Mouse (Mus musculus): ENCODE measurements around the gene Ccp110. TPM values are rescaled to one million over a fixed set of nuclear protein-coding genes. Genes with fewer than 3 reads are reported as not detected.

Gene Ccp110
- polyA plus RNA-seq, 1 experiment from 2014 or later, result 21.1 TPM

DNA sequence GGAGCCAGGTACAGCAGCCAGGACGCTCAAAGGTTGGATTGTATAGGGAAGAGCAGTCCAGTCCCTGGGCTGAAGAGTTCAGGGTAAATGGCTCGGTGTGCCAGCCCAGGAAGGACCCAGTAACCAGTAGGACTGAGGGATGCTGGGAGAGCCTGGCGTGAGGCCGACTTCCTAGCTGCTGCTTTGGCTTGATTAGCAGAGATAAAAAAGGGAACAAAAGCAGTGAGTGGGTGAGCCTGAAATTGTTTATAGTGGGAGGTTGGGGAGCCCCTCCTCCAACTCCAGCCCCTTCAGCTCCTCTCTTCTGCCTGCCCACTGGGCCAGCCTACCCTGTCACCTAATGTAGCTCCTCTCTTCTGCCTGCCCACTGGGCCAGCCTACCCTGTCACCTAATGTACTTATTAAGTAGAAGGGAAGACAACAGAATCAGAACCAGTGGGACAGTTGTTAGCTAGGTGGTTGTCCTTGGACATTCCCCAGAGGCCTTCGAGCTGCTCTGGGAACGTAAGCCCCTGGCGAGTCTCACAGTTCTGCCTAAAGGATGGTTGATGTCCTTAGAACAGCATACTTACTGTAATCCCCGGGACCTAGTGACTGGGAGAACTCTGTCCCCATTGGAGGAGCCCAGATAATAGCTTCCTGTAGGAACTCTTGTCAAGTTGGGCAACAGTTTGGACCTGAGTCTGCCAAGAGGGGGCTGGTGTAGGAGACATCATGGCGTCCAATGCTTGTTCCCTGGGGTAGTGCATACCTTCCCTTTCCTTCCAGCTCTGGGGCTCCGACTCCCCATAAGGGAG, 65.4 kb downstream of the Ccp110 start:
- Histone ChIP-seq H3K9me3 (replicated peaks) (no peaks in the 10 kb centered on the region), H3K4me2 (no peak overlapping the region), H3K27me3 (no peaks in the 10 kb centered on the region), H3K36me3 (peaks cover 78% of the 10 kb centered on the region), H3K9ac (no peak overlapping the region), H3K4me1 (peaks cover 6% of the 10 kb centered on the region; the same call in 1 of the 2 replicates), H3K4me3 (replicated peaks) (no peak overlapping the region), H3K27ac (no peak overlapping the region)
- 85% methylated on average over 10 of the region's 10 CpGs for WGBS
- ATAC-seq (replicated peaks; ENCODE audit: low FRiP score), result no peak

DNA sequence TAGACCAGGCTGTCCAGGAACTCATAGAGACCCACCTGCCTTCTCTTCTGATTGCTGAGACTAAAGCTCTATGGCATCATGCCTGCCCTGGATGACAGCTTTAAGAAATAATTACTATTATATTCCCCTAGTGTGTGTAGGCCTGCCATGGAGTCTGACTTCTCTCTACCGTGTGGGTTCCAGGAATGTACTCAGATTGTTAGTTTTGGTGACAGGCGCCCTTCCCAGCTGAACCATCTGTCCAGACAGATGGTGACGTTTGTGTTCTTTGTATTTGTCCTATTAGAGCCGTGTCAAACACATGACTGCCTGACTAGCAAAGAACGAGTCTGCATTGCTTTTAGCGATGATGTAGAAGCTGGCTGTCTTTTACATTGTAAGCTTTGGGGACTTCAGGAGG, 66.2 kb downstream of the Ccp110 start:
- 80% methylated on average over 6 of the region's 6 CpGs for WGBS
- no peak overlapping the region for H3K9ac ChIP-seq

DNA sequence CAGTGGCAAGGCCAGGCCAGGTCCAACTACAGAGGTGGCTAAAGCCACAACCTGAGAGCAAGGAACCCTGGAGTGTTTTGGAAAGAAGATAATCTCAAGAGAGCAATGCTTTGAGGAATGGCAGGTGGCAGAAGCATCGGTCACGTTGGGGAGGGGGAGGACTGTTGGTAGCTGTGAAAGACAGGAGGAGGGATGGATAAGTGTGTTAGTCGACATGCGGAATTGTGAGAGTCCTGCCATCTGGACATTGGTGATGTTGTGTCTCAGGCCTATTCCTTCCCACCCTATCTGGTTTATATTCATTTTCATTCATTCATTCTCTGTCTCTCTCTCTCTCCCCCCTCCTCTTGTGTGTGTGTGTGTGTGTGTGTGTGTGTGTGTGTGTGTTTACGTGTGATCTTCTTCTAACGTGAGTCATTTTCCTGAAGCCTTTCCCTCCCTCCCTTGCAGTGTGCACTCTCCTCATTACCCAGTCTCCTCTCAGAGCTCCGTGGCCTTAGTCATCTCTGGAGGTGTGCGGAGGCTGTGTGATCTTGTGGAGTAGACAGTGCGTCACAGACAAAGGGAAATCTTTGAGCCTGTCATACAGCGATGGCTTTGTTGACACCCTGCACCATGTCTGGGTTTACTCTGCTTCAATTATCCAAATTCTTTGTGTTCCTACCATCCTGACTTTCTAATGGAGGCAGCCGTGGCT, 71.1 kb downstream of the Ccp110 start:
- no peak for ATAC-seq (replicated peaks; ENCODE audit: low FRiP score)
- WGBS, result 93% methylated on average over 11 of the region's 11 CpGs
- H3K36me3 ChIP-seq, result peaks cover 40% of the 10 kb centered on the region

More for the DNA sequence above, 66.2 kb downstream of the Ccp110 start:
- no peak overlapping the region for H3K4me3 ChIP-seq (replicated peaks)
- no peak overlapping the region for H3K4me2 ChIP-seq
- H3K4me1 ChIP-seq, result peaks cover 6% of the 10 kb centered on the region; the same call in 1 of the 2 replicates
- peaks cover 71% of the 10 kb centered on the region for H3K36me3 ChIP-seq
- H3K27ac ChIP-seq, result no peak overlapping the region
- no peak for ATAC-seq (replicated peaks; ENCODE audit: low FRiP score)
- no peaks in the 10 kb centered on the region for H3K9me3 ChIP-seq (replicated peaks)
- no peaks in the 10 kb centered on the region for H3K27me3 ChIP-seq

DNA sequence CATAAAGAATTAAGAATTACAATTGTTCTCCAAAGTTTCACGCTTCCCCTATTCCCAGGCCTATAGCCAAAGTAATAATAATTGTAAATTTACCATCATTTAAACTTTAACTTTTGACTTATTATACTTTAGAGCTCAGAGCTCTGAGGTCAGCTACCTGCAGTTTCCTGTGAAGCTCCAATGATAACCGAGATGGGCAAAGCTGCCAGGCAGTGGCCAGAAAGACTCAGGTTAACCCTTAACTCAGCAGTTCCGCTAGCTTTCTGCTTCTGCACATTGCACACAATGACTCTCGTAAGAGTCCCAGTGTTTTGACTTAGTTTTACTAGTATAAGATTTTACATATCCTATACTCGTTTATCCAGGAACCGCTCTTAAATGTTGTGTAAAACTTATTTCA, 73.7 kb downstream of the Ccp110 start:
- no peak overlapping the region for H3K4me3 ChIP-seq (replicated peaks)
- 78% methylated on average over 6 of the region's 6 CpGs for WGBS
- ATAC-seq (replicated peaks; ENCODE audit: low FRiP score), result no peak

More for the DNA sequence above, 71.1 kb downstream of the Ccp110 start:
- Histone ChIP-seq H3K4me3 (replicated peaks) (no peak overlapping the region), H3K9me3 (replicated peaks) (no peaks in the 10 kb centered on the region), H3K4me2 (no peak overlapping the region), H3K9ac (no peak overlapping the region), H3K27ac (no peak overlapping the region), H3K4me1 (0 out of 2 replicates have a peak, but pooled peaks cover 4% of the 10 kb centered on the region), H3K27me3 (no peaks in the 10 kb centered on the region)

More for the DNA sequence above, 73.7 kb downstream of the Ccp110 start:
- H3K27ac ChIP-seq, result no peak overlapping the region
- H3K4me1 ChIP-seq, result 0 out of 2 replicates have a peak, but pooled peaks cover 4% of the 10 kb centered on the region
- no peaks in the 10 kb centered on the region for H3K9me3 ChIP-seq (replicated peaks)
- H3K36me3 ChIP-seq, result peaks cover 25% of the 10 kb centered on the region
- H3K4me2 ChIP-seq, result no peak overlapping the region
- H3K9ac ChIP-seq, result no peak overlapping the region
- H3K27me3 ChIP-seq, result no peaks in the 10 kb centered on the region

Other genes starting within 250 kb of the Ccp110 start
- gene Itpripl2, start 220.6 kb upstream of the Ccp110 start, polyA plus RNA-seq (2015; fragmentation: Nextera tagmentation; extraction: Ambion mirVana), result 4.6 and 5.1 TPM in 2 replicates
- gene Coq7, start 179.2 kb upstream of the Ccp110 start, polyA plus RNA-seq (2015; fragmentation: Nextera tagmentation; extraction: Ambion mirVana), result 136 and 137 TPM in 2 replicates
- gene Tmc7, start 127.8 kb upstream of the Ccp110 start, polyA plus RNA-seq (2015; fragmentation: Nextera tagmentation; extraction: Ambion mirVana), result 1.9 and 2.3 TPM in 2 replicates
- gene Tmc5, start 115.3 kb upstream of the Ccp110 start, polyA plus RNA-seq (2015; fragmentation: Nextera tagmentation; extraction: Ambion mirVana), result 0.13 and 0.37 TPM in 2 replicates
- 87.5 and 96.9 TPM in 2 replicates for gene Gde1, start 6.8 kb upstream of the Ccp110 start, polyA plus RNA-seq (2015; fragmentation: Nextera tagmentation; extraction: Ambion mirVana)
- 66.1 and 72.0 TPM in 2 replicates for gene Vps35l, start 27.7 kb downstream of the Ccp110 start, polyA plus RNA-seq (2015; fragmentation: Nextera tagmentation; extraction: Ambion mirVana)
- 3.1 and 3.5 TPM in 2 replicates for gene Iqck, start 143.2 kb downstream of the Ccp110 start, polyA plus RNA-seq (2015; fragmentation: Nextera tagmentation; extraction: Ambion mirVana)
- 121 and 138 TPM in 2 replicates for gene Knop1, start 143.7 kb downstream of the Ccp110 start, polyA plus RNA-seq (2015; fragmentation: Nextera tagmentation; extraction: Ambion mirVana)